Mouse (Mus musculus): ENCODE data around the gene Dnah7b. TPM values are rescaled to one million over a fixed set of nuclear protein-coding genes. Genes with fewer than 3 reads are reported as not detected.
A peak's percentile ranks its signal among the peaks of the same experiment; 100 is the strongest.
"Not testable (repeated sequence)": the region's sequence is repeated elsewhere in the genome, so short reads cannot be mapped to it uniquely, and the experiment has no call there.

The Dnah7b gene
- 12.3 and 13.0 TPM in 2 replicates for polyA plus RNA-seq (2012; rRNA removed)

- H3K4me3 ChIP-seq (replicated peaks; ENCODE audit: insufficient read depth, low read depth, low read length) = peak within 1 kb of the TSS; percentile 54
- H3K4me1 ChIP-seq (ENCODE audit: control insufficient read depth, insufficient read depth, low read length) = no peaks in the 10 kb centered on the region
- no peaks in the 10 kb centered on the region for H3K27me3 ChIP-seq (ENCODE audit: control insufficient read depth, insufficient read depth, low read length)
- 23% methylated on average over 1 of the region's 1 CpGs for WGBS
- no peak within 1 kb of the TSS for H3K27ac ChIP-seq (ENCODE audit: insufficient read depth, low read length)
- DNase-seq = no peak
- TF ChIP-seq POLR2A (IDR thresholded peaks at IDR 0.05; ENCODE audit: borderline replicate concordance, insufficient read depth, low read length) = no peak
- TF ChIP-seq CTCF (IDR thresholded peaks at IDR 0.05; ENCODE audit: borderline replicate concordance, insufficient read depth, low read depth, low read length) = no peak
Measured at GRCm38 (mm10) chr1:46066015-46066414, at the start of gene Dnah7b. Gene Dnah7b, plus strand, starts transcription at chr1:46066315.

GRCm38 (mm10) chr1:46018382-46018977 lies 47.6 kb upstream of the Dnah7b start:
- H3K27me3 ChIP-seq (ENCODE audit: control insufficient read depth, insufficient read depth, low read length) = no peaks in the 10 kb centered on the region
- no peaks in the 10 kb centered on the region for H3K4me1 ChIP-seq (ENCODE audit: control insufficient read depth, insufficient read depth, low read length)
- peak in 1 of 2 experiments; percentile 3 for DNase-seq
- TF ChIP-seq POLR2A (IDR thresholded peaks at IDR 0.05; ENCODE audit: borderline replicate concordance, insufficient read depth, low read length) (no peak), CTCF (IDR thresholded peaks at IDR 0.05; ENCODE audit: borderline replicate concordance, insufficient read depth, low read depth, low read length) (peak; percentile 26; the same call in 1 of the 2 replicates)
- WGBS = 51% methylated on average over 2 of the region's 2 CpGs
- H3K4me3 ChIP-seq (replicated peaks; ENCODE audit: insufficient read depth, low read depth, low read length) = no peak overlapping the region
- no peak overlapping the region for H3K27ac ChIP-seq (ENCODE audit: insufficient read depth, low read length)

DNA sequence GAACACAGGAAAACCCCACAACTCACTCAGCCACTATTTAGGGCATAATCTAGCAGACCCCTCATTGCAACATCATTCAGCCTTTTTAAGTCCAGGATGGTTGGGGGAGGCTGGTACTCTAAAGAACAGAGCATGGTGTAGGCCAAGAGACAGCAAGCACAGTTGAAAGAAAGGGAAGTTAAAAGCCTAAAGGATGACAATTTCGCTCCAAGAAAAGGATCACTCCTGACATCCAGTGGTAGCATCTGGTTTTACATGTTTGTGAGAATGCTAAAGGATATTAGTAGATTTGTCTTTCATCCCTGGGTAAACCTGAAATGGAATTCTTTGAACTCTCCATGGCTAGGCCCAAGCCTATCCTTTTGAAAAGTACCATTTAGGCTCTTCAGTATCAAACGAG lies 43.9 kb upstream of the Dnah7b start:
- no peak for TF ChIP-seq POLR2A (IDR thresholded peaks at IDR 0.05; ENCODE audit: borderline replicate concordance, insufficient read depth, low read length)
- TF ChIP-seq CTCF (IDR thresholded peaks at IDR 0.05; ENCODE audit: borderline replicate concordance, insufficient read depth, low read depth, low read length) = peak; percentile 9; the same call in 1 of the 2 replicates
- no peak overlapping the region for H3K27ac ChIP-seq (ENCODE audit: insufficient read depth, low read length)
- H3K4me1 ChIP-seq (ENCODE audit: control insufficient read depth, insufficient read depth, low read length) = no peaks in the 10 kb centered on the region
- no peaks in the 10 kb centered on the region for H3K27me3 ChIP-seq (ENCODE audit: control insufficient read depth, insufficient read depth, low read length)
- DNase-seq = peak in 1 of 2 experiments; percentile 9
- H3K4me3 ChIP-seq (replicated peaks; ENCODE audit: insufficient read depth, low read depth, low read length) = no peak overlapping the region
- WGBS = 21% methylated on average over 2 of the region's 2 CpGs

GRCm38 (mm10) chr1:46031993-46032555 lies 34.0 kb upstream of the Dnah7b start:
- whole genome bisulfite sequencing = 61% methylated on average over 1 of the region's 1 CpGs
- TF ChIP-seq CTCF (IDR thresholded peaks at IDR 0.05; ENCODE audit: borderline replicate concordance, insufficient read depth, low read depth, low read length) = no peak
- no peak for TF ChIP-seq POLR2A (IDR thresholded peaks at IDR 0.05; ENCODE audit: borderline replicate concordance, insufficient read depth, low read length)
- Histone ChIP-seq H3K4me1 (ENCODE audit: control insufficient read depth, insufficient read depth, low read length) (no peaks in the 10 kb centered on the region), H3K27ac (ENCODE audit: insufficient read depth, low read length) (no peak overlapping the region), H3K4me3 (replicated peaks; ENCODE audit: insufficient read depth, low read depth, low read length) (no peak overlapping the region), H3K27me3 (ENCODE audit: control insufficient read depth, insufficient read depth, low read length) (no peaks in the 10 kb centered on the region)
- no peak for DNase-seq

- no peak overlapping the region for H3K27ac ChIP-seq (ENCODE audit: insufficient read depth, low read length)
- H3K4me3 ChIP-seq (replicated peaks; ENCODE audit: insufficient read depth, low read depth, low read length) = no peak overlapping the region
- DNase-seq = no peak
- TF ChIP-seq POLR2A (IDR thresholded peaks at IDR 0.05; ENCODE audit: borderline replicate concordance, insufficient read depth, low read length) (no peak), CTCF (IDR thresholded peaks at IDR 0.05; ENCODE audit: borderline replicate concordance, insufficient read depth, low read depth, low read length) (no peak)
- no peaks in the 10 kb centered on the region for H3K27me3 ChIP-seq (ENCODE audit: control insufficient read depth, insufficient read depth, low read length)
- no peaks in the 10 kb centered on the region for H3K4me1 ChIP-seq (ENCODE audit: control insufficient read depth, insufficient read depth, low read length)
Measured at GRCm38 (mm10) chr1:46048188-46048587, 17.9 kb upstream of the Dnah7b start.

DNA sequence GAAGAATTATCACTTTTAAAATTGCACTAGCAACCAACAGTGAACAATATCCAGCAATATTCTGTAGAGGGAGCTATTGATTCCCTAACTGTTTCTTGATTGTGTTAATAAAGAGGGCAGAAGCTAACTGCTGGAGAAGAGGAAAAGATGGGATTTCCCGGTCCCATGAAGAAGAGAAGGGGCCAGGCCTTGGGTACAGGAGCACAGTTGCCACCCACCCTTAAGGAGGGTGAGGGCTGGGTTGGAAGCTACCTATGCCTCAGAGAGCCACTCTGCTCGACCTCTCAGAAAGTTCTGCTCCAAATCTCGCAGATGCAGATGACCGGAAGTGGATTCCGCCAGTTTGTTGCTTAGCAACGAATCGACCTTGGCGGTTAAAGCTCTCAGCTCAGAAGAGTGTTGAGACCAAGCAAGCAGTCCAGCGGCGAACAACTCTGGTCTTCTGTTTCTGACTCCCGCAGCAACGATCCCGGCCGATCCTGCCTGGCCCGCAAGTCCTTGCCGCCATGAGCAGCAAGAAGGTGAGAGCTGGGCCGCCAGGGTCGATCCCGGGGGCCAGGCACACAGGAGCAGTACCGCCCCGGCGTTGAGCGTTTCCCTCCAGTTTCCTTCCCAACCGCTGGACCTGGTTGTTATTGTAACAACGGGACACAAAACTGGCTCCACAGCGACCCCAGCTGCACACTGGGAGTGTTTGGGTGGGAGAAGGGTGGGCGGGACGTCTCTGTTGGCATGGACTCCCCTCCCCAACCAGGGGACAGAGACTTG lies 553 bp downstream of the Dnah7b start:
- WGBS = under 1% methylated on average over 28 of the region's 28 CpGs
- no peaks in the 10 kb centered on the region for H3K27me3 ChIP-seq (ENCODE audit: control insufficient read depth, insufficient read depth, low read length)
- H3K4me3 ChIP-seq (replicated peaks; ENCODE audit: insufficient read depth, low read depth, low read length) = peak overlapping the region; percentile 54
- TF ChIP-seq CTCF (IDR thresholded peaks at IDR 0.05; ENCODE audit: borderline replicate concordance, insufficient read depth, low read depth, low read length) (no peak), POLR2A (IDR thresholded peaks at IDR 0.05; ENCODE audit: borderline replicate concordance, insufficient read depth, low read length) (no peak)
- no peaks in the 10 kb centered on the region for H3K4me1 ChIP-seq (ENCODE audit: control insufficient read depth, insufficient read depth, low read length)
- DNase-seq = peak; percentile 32 to 33
- no peak overlapping the region for H3K27ac ChIP-seq (ENCODE audit: insufficient read depth, low read length)

DNA sequence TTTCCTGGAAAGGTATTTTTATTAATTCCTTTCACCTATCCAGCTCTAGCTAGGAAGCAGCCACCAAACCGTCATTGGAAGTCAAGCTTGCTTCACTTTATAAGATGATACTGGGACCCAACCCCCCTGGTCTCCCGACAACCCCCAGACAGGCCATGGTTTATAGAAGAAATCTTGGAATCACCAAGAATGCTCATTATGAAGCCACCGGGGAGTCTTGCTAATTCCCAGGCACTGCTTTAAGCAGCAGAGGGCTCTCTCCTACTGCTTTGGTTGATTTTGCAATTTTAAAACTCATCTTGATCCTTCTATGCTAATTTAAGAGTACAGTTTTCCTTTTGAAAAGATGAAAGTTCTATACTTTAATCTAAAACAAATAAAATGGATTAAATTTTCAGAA lies 2.7 kb downstream of the Dnah7b start:
- not testable (repeated sequence) for H3K27ac ChIP-seq (ENCODE audit: insufficient read depth, low read length); H3K4me1 ChIP-seq (ENCODE audit: control insufficient read depth, insufficient read depth, low read length); DNase-seq; H3K4me3 ChIP-seq (replicated peaks; ENCODE audit: insufficient read depth, low read depth, low read length); H3K27me3 ChIP-seq (ENCODE audit: control insufficient read depth, insufficient read depth, low read length)
- 74% methylated on average over 3 of the region's 3 CpGs for WGBS

GRCm38 (mm10) chr1:46077891-46078290 lies 11.8 kb downstream of the Dnah7b start:
- WGBS = 91% methylated on average over 2 of the region's 2 CpGs
- no peak overlapping the region for H3K4me3 ChIP-seq (replicated peaks; ENCODE audit: insufficient read depth, low read depth, low read length)
- TF ChIP-seq POLR2A (IDR thresholded peaks at IDR 0.05; ENCODE audit: borderline replicate concordance, insufficient read depth, low read length) = no peak
- no peak for TF ChIP-seq CTCF (IDR thresholded peaks at IDR 0.05; ENCODE audit: borderline replicate concordance, insufficient read depth, low read depth, low read length)
- H3K27ac ChIP-seq (ENCODE audit: insufficient read depth, low read length) = no peak overlapping the region
- no peaks in the 10 kb centered on the region for H3K27me3 ChIP-seq (ENCODE audit: control insufficient read depth, insufficient read depth, low read length)
- H3K4me1 ChIP-seq (ENCODE audit: control insufficient read depth, insufficient read depth, low read length) = no peaks in the 10 kb centered on the region
- no peak for DNase-seq

Data from cerebellum, adult 2 months (tissue).